Mouse (Mus musculus): ENCODE measurements around the gene Elobl.

DNA sequence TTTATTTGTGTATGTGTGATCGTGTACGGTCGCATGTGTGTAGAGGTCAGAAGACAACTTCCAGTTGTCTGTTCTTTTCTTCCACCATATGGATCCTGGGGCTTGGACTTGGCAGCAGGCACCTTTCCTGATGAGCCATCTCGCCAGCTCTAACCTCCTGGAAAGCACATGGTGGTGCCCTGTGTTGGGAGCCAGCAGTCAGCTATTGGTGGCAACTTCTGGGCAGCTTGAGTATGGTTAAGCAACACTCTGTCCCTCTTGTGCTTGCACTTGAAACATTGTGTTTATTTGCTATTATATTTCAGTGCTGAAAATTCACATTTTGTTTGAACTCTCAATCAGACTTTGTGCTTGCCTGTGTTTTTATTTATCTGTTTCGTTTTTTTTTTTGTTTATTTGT, 22.2 kb upstream of the Elobl start:
- TF ChIP-seq CTCF (IDR thresholded peaks at IDR 0.05; ENCODE audit: low read depth, low read length) (no peak), POLR2AphosphoS5 (IDR thresholded peaks at IDR 0.05; ENCODE audit: insufficient replicate concordance, low read depth, low read length) (no peak), GATA1 (IDR thresholded peaks at IDR 0.05; ENCODE audit: borderline replicate concordance, low read length) (no peak)
